Mouse (Mus musculus) spleen, embryonic (tissue): Measurements from ENCODE around the gene Clec18a.
"Not testable (repeated sequence)": the region's sequence is repeated elsewhere in the genome, so short reads cannot be mapped to it uniquely, and the experiment has no call there.

Experiments used
- CTCF ChIA-PET: fragments of 350-600 bp; sonication (Branson Sonifier 250); formaldehyde crosslinking; loops from one replicate; lab custom pipeline; 2022; lab: Charles Lee

Clec18a gene

DNA sequence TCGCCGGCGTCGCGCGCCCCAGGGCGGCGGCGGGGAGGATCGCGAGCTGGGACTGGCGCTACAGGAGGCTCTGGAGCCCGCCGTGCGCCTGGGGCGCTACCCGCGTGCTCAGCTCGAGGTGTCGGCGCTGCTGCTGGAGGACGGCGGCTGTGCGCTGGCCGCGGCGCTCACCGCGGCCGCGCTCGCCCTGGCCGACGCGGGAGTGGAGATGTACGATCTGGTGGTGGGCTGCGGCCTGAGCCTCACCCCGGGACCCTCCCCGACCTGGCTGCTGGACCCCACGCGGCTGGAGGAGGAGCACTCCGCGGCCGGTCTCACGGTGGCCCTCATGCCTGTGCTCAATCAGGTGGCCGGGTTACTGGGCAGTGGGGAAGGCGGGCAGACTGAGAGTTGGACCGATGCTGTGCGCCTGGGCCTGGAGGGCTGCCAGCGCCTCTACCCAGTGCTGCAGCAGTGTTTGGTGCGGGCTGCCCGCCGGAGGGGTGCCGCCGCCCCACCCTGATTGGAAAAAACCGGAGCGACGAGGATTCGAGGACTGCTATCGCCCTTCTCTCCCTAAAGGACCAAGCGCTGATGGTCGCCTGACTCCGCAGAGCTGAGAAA is 35.4 kb downstream of the Clec18a start:
- CTCF ChIA-PET = interaction anchor here (0.5 kb wide), 1 partner anchor 218 kb away, joined by 3 read pairs; no protein-coding TSS in a partner anchor

- CTCF ChIA-PET = no interaction called here
These were observed 36.0 kb downstream of the Clec18a start, which contains the start of gene Exosc6 for GRCm38 (mm10) chr8:111056158-111056663. Gene Exosc6 (plus strand): TSS chr8:111056339.

DNA sequence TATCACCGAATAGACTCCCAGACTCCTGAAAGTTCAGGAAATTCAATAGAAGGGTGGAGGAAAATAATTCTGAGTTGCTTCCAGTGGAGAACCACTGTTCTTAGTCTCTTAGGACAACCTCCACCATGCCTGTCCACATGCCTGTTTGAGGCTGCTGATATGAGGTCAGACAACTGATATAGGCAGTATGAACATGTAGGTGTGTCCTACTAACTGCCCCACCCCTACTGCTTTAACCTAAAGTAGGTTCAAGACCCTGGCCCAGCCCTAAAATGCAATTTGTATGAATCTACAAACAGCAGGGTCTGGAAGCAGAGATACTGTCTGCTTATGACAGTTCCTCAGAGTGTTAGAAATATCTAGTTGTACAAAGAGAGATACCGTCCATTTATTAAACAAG is 36.6 kb downstream of the Clec18a start:
- CTCF ChIA-PET = no interaction called here

DNA sequence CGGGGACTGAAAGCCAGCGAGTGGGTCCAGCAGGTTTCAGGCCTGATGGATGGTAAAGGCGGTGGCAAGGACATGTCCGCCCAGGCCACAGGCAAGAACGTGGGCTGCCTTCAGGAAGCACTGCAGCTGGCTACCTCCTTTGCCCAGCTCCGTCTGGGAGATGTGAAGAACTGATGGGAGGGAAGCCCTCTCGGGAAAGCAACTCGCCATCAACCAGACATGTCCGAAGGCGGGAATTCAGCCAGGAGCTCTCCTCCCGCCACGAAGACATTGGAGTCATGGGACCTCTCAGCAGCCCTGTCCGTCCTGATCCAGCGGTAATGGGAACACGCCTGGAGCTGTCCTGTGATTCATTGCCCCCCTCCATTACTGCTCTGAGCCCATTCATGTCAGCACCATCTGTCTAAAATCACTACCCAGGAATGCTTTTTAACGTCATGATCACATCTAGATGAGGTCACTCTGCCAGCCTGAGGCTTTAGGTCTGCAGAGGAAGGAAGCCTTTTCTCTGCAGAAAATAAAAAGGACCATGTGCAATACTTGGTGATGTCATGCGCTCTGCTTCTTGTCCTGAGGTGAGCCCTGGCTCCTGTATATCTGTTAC is 37.1 kb downstream of the Clec18a start:
- CTCF ChIA-PET = no interaction called here

- CTCF ChIA-PET = no interaction called here
These were observed 38.3 kb downstream of the Clec18a start for GRCm38 (mm10) chr8:111053827-111054518.

GRCm38 (mm10) chr8:111049106-111049505 is 43.1 kb downstream of the Clec18a start:
- CTCF ChIA-PET = interaction anchor here (0.6 kb wide), 1 partner anchor 139 kb away, joined by 3 read pairs; no protein-coding TSS in a partner anchor

GRCm38 (mm10) chr8:111048694-111049093 is 43.5 kb downstream of the Clec18a start:
- CTCF ChIA-PET = interaction anchor here (0.6 kb wide), 1 partner anchor 139 kb away, joined by 3 read pairs; no protein-coding TSS in a partner anchor

DNA sequence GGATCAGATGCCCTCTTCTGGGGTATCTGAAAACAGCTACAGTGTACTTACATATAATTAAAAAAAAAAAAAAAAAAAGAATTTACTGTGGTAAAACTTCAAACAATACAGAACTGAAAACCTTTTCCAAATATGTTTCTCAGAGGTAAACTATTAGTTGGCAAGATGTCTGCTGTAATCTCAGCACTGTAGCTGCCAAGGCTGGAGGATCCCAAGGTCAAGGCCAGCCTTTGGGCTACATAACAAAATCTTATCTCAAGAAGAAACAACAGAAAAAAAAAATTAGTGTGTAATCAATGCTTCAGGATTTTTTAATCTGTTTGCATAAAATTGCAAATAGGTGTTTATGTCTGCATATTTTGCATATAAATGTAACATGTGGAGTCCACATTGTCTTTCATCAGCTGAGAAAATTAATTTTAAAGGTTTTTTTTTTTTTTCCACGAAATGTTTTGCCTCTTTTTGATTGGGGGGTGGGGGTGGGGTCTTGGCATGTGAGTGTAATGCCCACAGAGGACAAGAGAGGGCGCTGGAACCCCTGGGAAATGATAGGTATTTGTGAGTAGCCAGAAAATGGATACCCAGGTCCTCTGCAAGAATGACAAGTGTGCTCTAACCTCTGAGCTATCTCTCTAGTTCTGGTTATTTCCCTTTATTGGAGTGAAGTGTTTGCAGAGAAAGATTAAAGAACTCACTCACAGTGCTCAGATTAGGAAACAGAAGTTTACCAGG is 48.1 kb downstream of the Clec18a start:
- CTCF ChIA-PET = interaction anchor here (0.7 kb wide), 1 partner anchor 151 kb away, joined by 3 read pairs; no protein-coding TSS in a partner anchor

DNA sequence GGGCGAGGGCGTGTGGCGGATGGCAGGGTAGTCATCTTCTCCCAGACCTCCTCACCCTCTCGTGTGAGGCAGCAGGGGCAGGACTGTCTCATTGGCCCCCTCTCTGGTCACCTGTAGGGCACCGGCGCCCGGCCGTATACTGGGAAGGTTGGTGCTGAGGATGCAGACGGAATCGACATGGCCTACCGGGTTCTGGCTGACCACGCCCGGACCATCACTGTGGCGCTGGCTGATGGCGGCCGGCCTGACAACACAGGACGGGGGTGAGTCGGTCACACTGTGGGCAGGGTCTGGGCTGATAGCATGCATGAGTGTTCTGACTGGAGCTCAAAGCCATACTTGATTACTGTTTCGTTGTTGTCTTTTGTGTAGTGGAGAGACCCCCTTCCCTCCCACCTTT is 49.7 kb downstream of the Clec18a start:
- CTCF ChIA-PET = no interaction called here

- CTCF ChIA-PET = no interaction called here
These were observed 55.6 kb downstream of the Clec18a start for GRCm38 (mm10) chr8:111036591-111036990.

- CTCF ChIA-PET = interaction anchor here (0.5 to 0.6 kb wide), 2 partner anchors 9 to 288 kb away, joined by 3 to 4 read pairs; no protein-coding TSS in a partner anchor
These were observed 58.0 kb downstream of the Clec18a start for GRCm38 (mm10) chr8:111034276-111034675.

DNA sequence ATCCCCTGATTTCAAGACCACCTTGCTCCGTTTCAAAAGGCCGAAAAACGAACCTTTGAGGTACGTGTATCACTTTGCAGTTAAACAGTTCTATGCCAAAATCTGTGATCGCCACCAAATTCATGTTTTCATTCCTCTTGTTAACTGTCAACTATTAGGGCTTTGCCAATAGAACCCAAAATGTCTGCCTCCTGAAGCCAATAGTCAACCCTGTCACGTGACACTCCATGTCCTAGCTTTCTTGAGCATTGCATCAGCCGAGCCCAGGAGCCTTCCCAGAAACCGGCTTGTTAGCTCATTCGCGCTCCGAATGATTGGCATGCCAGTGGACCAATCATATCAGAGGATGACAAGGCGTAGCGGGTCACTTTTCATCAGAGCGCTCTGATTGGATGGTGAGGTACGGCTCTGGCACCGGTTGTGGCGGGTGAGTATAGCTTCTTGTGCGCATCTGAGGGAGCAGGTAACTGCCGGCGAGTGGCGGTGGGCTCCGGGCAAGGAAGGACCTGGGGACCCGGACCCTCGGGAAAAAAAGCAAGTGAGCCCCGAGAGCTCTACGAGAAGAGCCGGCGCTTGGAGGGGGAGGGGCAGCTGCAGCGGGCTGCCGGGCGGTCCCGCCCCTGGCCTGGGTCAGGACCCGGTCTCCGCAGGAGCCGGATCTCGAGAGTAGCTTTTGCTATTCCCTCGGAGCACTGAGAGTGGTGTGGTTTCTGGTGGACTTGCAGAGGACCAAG is 58.6 kb downstream of the Clec18a start:
- CTCF ChIA-PET = interaction anchor here (0.6 kb wide), 1 partner anchor 10 kb away, joined by 3 read pairs; no protein-coding TSS in a partner anchor

GRCm38 (mm10) chr8:111032916-111033315 is 59.3 kb downstream of the Clec18a start, which contains the start of gene Aars:
Gene Aars (plus strand): TSS chr8:111033144.
- CTCF ChIA-PET = no interaction called here

- CTCF ChIA-PET = no interaction called here
These were observed 60.7 kb downstream of the Clec18a start, which contains the start of gene Ddx19b for GRCm38 (mm10) chr8:111031572-111031971. Gene Ddx19b (minus strand): TSS chr8:111031751.

DNA sequence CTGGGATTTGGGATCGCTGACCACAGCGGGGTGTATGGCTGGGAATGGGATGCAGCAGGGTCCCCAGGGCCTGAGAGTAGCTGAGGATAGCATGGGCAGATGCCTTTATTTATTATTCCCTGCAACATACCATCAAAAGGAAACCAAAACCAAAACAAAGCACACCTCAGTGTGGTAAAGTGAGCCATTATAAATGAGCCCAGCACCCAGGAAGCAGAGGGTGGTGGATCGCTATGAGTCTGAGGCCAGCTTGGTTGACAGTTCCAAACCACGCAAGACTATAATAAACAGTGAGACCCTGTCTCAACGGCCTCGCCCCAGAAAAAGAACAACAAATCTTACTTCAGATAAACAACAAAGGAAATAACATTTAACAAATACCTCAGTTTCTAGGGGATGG is 62.2 kb downstream of the Clec18a start:
- CTCF ChIA-PET = interaction anchor here (0.7 kb wide), 1 partner anchor 20 kb away, joined by 3 read pairs; no protein-coding TSS in a partner anchor

DNA sequence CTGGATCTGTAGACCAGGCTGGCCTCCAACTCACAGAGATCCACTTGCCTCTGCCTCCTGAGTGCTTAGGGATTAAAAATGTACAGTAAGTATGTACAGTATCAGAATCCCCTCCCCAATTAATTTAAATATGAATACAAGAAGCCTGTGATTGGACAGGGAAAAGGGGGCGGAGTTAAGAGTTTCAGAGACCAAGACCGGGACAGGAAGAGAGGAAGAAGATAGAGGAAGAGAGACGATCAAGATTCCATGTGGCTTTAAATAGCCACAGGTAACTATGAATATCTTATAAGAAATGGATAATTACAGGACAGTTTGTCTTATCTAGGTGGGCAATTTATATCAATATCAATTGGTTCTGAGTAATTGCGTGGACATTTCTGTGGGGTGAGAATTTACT is 62.6 kb downstream of the Clec18a start:
- CTCF ChIA-PET = interaction anchor here (0.7 kb wide), 1 partner anchor 20 kb away, joined by 3 read pairs; no protein-coding TSS in a partner anchor

DNA sequence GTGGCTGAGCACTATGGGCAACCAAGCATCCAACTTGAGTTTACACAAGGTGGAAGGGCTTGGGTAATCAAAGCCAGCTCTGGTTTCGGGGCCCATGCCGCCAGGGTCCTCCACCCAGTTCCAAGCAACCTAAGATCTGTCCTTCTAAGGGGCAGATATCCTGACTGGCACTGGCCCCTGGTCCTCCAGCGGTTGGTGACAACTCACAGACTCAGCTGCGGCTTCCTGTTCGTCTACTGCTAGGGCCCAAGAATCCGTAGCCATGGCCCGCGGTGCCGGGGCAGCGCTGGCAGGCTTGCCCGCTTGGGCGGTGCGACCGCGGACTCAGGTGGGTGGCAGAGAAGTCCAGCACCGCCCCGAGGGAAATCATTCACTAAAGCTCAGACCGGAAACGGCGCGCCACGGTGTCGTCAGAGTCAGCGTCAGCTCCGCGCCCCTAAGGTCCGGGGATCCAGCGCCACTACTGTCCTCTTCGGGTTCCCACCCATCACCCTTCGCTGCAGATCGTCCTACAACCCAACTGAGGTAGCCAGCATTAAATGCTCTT is 64.8 kb downstream of the Clec18a start:
- CTCF ChIA-PET = no interaction called here

DNA sequence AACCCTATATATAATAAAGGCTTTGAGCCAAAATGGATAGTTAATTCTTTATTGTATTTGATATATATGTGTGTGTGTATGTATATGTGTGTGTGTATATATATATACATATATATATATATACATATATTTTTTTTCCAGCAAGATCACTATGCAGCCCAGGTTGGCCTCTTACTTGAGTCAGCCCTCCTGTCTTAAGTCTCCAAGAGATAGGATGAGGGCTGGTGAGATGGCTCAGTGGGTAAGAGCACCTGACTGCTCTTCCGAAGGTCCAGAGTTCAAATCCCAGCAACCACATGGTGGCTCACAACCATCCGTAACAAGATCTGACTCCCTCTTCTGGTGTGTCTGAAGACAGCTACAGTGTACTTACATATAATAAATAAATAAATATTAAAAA is 65.6 kb downstream of the Clec18a start:
- CTCF ChIA-PET = not testable (repeated sequence)

DNA sequence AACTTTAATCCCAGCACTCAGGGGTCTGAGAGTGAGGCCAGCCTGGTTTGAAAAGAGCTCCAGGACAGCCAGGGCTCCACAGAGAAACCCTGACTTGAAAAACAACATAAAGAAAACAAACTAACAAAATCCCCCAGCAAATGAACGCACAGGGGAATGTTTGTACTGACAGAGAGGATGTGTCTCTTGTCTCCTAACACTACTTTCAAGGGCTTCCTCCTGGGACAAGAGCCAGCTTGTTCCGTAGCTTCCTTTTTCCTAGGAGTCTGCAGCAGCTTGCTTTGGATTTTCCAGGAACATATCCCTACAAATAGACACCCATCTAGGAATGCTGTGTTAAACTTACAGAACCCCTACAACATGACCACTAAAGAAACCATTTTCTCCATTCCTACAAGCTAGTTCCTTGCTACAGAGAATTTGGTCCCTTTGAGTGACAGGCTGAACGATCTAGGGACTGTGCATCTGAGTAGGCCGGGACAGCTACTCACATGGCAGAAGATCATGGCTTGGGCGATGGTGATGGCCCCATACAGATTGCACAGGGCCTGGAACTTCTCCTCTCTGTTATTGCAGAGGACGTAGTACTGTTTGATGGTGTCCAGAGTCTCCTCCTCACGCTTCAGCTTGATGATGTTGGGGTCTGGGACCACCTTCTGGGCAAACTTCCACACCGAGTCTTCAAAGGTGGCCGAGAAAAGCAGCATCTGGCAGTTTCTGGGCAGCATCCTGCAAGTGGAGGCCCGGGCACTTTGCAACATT is 81.8 kb downstream of the Clec18a start:
- CTCF ChIA-PET = interaction anchor here (0.6 kb wide), 1 partner anchor 20 kb away, joined by 3 read pairs; no protein-coding TSS in a partner anchor
